Mouse (Mus musculus) liver, embryonic 11.5 days (tissue): ENCODE results near the gene Epgn. TPM values are rescaled to one million over a fixed set of nuclear protein-coding genes. Genes with fewer than 3 reads are reported as not detected.

ENCODE experiments used
- ATAC-seq: fragments of 200-750 bp; cut with Nextera tagmentation; replicated peaks from 2 replicates; pipeline ENCODE4 v1.8.0; 2017; ENCODE audit warnings: moderate number of reproducible peaks, mild to moderate bottlenecking, moderate TSS enrichment, moderate library complexity; ENCODE audit not compliant: low FRiP score
- DNase-seq: peaks from one replicate; pipeline ENCODE4 v3.0.0-alpha.2; 2017; ENCODE audit warnings: low spot score
- H3K27ac ChIP-seq: fragments of 300-500 bp; sonication (generic); 2 replicates; pipeline ENCODE4 v1.5.1; 2014; ENCODE audit warnings: mild to moderate bottlenecking, low read depth, low read length, control low read depth
- H3K27me3 ChIP-seq: fragments of 300-500 bp; sonication (generic); replicated peaks from 2 replicates; pipeline ENCODE4 v1.6.1; 2014; ENCODE audit warnings: low read length, mixed read lengths; ENCODE audit not compliant: control insufficient read depth, insufficient read depth
- H3K36me3 ChIP-seq: fragments of 300-500 bp; sonication (generic); 2 replicates; pipeline ENCODE4 v1.6.1; 2014; ENCODE audit warnings: mild to moderate bottlenecking, low read length, moderate library complexity, mixed read lengths; ENCODE audit not compliant: control insufficient read depth, insufficient read depth
- H3K4me1 ChIP-seq: fragments of 300-500 bp; sonication (generic); replicated peaks from 2 replicates; pipeline ENCODE4 v1.6.1; 2014; ENCODE audit warnings: low read length, mixed read lengths; ENCODE audit not compliant: control insufficient read depth, insufficient read depth
- H3K4me2 ChIP-seq: fragments of 300-500 bp; sonication (generic); 2 replicates; pipeline ENCODE4 v1.6.1; 2014; ENCODE audit warnings: mild to moderate bottlenecking, control low read depth, moderate library complexity
- H3K4me3 ChIP-seq: fragments of 300-500 bp; sonication (generic); 2 replicates; pipeline ENCODE4 v1.5.1; 2014; ENCODE audit warnings: low read depth, low read length, control low read depth
- H3K9ac ChIP-seq: fragments of 300-500 bp; sonication (generic); 2 replicates; pipeline ENCODE4 v1.6.1; 2014; ENCODE audit warnings: low read depth, low read length, control low read depth
- H3K9me3 ChIP-seq: fragments of 300-500 bp; sonication (generic); 2 replicates; pipeline ENCODE4 v1.6.1; 2016; ENCODE audit warnings: low read length, inconsistent platforms, mixed read lengths; ENCODE audit not compliant: control insufficient read depth
- WGBS: fragments of 180-500 bp; shearing (Covaris S2); extraction: QIAGEN DNeasy Blood & Tissue Kit; methylation state at CpG from one replicate; pipeline ENCODE4 v1.1.7; 2014; 5-methylcytosine and 5-hydroxymethylcytosine counted together
- polyA plus RNA-seq: library from polyadenylated mRNA; unstranded; fragments of >200 nt; fragmentation: Nextera tagmentation; extraction: Ambion mirVana; gene quantifications from 2 replicates; pipeline ENCODE4 v1.2.1, GENCODE M21; 2014

Epgn gene
- polyA plus RNA-seq, 1 experiment from 2014 or later, result 0.22 TPM

DNA sequence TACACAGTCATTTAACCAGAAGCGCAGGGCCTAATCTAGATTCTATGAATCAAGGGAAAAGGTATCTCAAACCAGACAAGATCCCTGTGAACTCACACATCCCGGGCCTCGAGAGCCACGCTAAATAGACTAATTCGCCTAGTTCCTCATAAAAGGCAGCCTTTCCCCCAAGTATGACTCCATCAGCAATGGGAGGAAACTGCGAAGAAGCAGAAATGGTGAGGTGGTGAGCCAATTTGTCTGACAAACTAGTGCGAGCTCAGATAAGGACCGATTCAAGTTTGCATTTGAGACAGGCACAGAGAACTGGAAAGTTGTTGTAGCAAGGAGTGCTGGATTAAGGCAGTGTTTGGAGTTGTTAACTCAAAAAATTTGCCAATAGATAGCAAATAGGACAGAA, 46.4 kb downstream of the Epgn start:
- Histone ChIP-seq H3K9me3 (no peaks in the 10 kb centered on the region), H3K27ac (no peak overlapping the region), H3K4me2 (no peak overlapping the region), H3K36me3 (no peaks in the 10 kb centered on the region), H3K27me3 (peaks cover 15% of the 10 kb centered on the region), H3K9ac (no peak overlapping the region), H3K4me1 (no peaks in the 10 kb centered on the region), H3K4me3 (no peak overlapping the region)
- ATAC-seq, result no peak
- WGBS, result 44% methylated on average over 8 of the region's 8 CpGs
- DNase-seq, result no peak

DNA sequence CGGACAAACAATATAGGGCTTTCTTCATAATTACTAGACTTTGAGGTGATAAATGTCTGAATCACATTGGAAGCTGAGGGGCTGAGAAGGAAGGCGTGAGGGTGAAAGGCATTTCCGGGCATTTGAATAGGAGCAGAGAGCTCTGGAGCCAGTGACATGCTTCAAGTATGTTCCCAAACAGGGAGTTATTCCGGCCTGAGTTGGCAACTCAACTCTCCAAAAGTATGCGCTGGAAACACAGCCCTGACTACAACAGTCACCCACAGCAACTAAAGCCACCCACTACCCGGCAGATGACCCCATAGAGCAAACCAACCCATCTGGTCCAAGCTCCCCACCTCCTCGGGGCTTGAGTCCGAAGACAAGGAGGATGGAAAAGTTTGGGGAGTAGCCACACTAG, 46.8 kb downstream of the Epgn start:
- no peaks in the 10 kb centered on the region for H3K9me3 ChIP-seq
- H3K9ac ChIP-seq, result no peak overlapping the region
- no peaks in the 10 kb centered on the region for H3K4me1 ChIP-seq
- DNase-seq (no peak), ATAC-seq (no peak)
- H3K27ac ChIP-seq, result no peak overlapping the region
- H3K36me3 ChIP-seq, result no peaks in the 10 kb centered on the region
- peak overlapping the region; percentile 35 for H3K4me3 ChIP-seq
- peaks cover 15% of the 10 kb centered on the region for H3K27me3 ChIP-seq
- peak overlapping the region; percentile 47 for H3K4me2 ChIP-seq
- WGBS, result 39% methylated on average over 8 of the region's 8 CpGs

DNA sequence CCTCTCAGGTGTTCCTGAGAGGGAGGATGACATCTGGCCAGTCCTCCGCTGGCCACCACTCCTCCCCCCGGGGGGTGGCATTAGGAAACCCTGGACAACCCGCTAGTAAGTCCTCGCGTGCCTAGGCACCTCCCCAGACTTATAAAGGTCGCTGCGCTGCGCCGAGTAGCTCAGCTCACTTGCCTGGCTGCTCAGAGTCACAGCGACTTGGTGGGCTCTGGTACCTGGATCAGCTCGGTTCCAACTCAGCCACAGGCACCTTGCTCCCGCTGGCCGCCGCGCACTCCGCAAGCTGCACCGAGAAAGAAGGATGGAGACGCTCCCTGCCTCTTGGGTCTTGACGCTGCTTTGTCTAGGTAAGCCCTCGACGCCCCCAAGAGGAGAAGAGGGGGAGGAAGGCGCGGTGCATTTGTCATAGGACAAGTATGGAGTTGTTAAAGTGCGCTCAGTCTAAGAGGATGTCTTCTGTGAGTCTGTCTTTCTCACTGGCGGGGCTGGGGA, 47.2 kb downstream of the Epgn start, which contains the start of gene Ereg:
Gene Ereg, plus strand, starts transcription at position 173 of the 501 bp plus-strand sequence.
- no peaks in the 10 kb centered on the region for H3K9me3 ChIP-seq
- H3K27ac ChIP-seq, result no peak within 1 kb of the TSS
- H3K4me3 ChIP-seq, result peak within 1 kb of the TSS; percentile 35
- H3K9ac ChIP-seq, result no peak within 1 kb of the TSS
- 5% methylated on average over 25 of the region's 25 CpGs for WGBS
- DNase-seq (peak; percentile 34), ATAC-seq (0 out of 2 replicates have a peak, but pooled peaks have one; percentile 18)
- H3K4me1 ChIP-seq, result no peaks in the 10 kb centered on the region
- H3K4me2 ChIP-seq, result peak within 1 kb of the TSS; percentile 47
- H3K27me3 ChIP-seq, result peaks cover 15% of the 10 kb centered on the region
- no peaks in the 10 kb centered on the region for H3K36me3 ChIP-seq

DNA sequence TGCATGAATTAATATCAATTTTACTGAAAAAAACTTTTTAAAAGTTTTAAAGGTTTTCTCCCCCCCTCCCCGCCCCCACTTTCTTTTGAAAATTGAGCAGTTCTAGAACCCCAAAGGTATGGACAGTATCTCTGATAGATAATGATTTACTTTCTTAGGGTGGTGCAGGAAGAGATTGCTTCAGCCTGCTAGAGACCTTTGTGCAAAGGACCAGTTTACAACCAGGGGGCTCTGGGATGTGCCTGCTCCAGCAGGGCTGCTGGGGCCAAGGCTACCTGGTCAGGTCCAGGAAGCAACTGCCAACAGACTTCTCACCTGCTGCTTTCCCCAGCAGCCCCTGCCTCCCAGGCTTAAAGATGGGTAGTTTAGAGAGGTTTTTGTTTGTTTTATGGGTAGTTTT, 47.8 kb downstream of the Epgn start:
- no peak overlapping the region for H3K4me3 ChIP-seq

DNA sequence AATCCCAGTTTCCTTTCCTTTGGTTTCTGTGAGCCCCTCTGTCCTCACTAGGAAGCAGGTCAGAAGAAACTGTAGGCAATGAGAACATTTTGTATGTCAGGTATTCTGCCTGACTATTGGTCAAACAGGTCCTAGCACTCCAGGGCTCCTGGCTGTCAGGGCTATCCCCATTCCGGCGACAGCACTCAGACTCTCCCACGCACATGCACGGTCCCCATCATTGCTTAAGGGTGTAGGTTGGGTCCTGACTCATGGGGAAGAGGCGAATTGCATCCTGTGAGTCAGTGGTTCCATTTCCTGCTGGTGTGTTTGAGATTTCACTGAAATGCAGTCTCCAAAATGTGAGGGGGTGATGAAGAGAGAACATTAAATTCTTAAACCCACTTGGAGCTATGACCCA, 55.8 kb downstream of the Epgn start:
- no peaks in the 10 kb centered on the region for H3K9me3 ChIP-seq
- ATAC-seq (no peak), DNase-seq (no peak)
- H3K27me3 ChIP-seq, result no peaks in the 10 kb centered on the region
- H3K9ac ChIP-seq, result no peak overlapping the region
- 48% methylated on average over 5 of the region's 5 CpGs for whole genome bisulfite sequencing
- H3K27ac ChIP-seq, result no peak overlapping the region
- H3K36me3 ChIP-seq, result no peaks in the 10 kb centered on the region
- H3K4me2 ChIP-seq, result no peak overlapping the region
- H3K4me1 ChIP-seq, result no peaks in the 10 kb centered on the region
- H3K4me3 ChIP-seq, result no peak overlapping the region

More for the DNA sequence above, 47.8 kb downstream of the Epgn start:
- Histone ChIP-seq H3K27ac (no peak overlapping the region), H3K4me1 (no peaks in the 10 kb centered on the region), H3K9me3 (no peaks in the 10 kb centered on the region), H3K4me2 (peak overlapping the region; percentile 47; the same call in 1 of the 2 replicates), H3K9ac (no peak overlapping the region), H3K36me3 (no peaks in the 10 kb centered on the region), H3K27me3 (peaks cover 15% of the 10 kb centered on the region)
- ATAC-seq, result no peak
- 37% methylated on average over 1 of the region's 1 CpGs for WGBS
- no peak for DNase-seq

Other genes starting within 250 kb of the Epgn start
- 0.25 TPM in 1 of 2 replicates, not detected in the other for gene Cxcl3, start 241.4 kb upstream of the Epgn start, polyA plus RNA-seq
- gene Cxcl15, start 232.9 kb upstream of the Epgn start, polyA plus RNA-seq, result not detected in 2 replicates
- 0.84 TPM in 1 of 2 replicates, not detected in the other for gene Cxcl1, start 136.2 kb upstream of the Epgn start, polyA plus RNA-seq
- gene Cxcl2, start 123.6 kb upstream of the Epgn start, polyA plus RNA-seq, result 0.22 TPM in 1 of 2 replicates, not detected in the other
- 22.4 and 23.1 TPM in 2 replicates for gene Mthfd2l, start 96.3 kb upstream of the Epgn start, polyA plus RNA-seq
- gene Ereg, start 47.2 kb downstream of the Epgn start, polyA plus RNA-seq, result 0.10 and 0.14 TPM in 2 replicates
- gene Areg, start 112.1 kb downstream of the Epgn start, polyA plus RNA-seq, result not detected in 2 replicates